ENCODE assay signal across 26 mouse cellular contexts in genomic region chr7:29263831-29264230, GRCm38 (mm10). TPM values are rescaled to one million over a fixed set of nuclear protein-coding genes. Genes with fewer than 3 reads are reported as not detected.
"Had no signal": no experiment of that assay in that cellular context is flagged by ENCODE, and none has a peak within 500 bp of the region (broad histone marks: within the 10 kb centered on the region; RNA-seq: fewer than 3 reads in every experiment).

No protein-coding gene starts in this region.

- DNase-seq: gastrocnemius, adult 2 months; gastrocnemius, postnatal 10 days; gastrocnemius, postnatal 25 days; heart, adult 18-20 months; heart, postnatal 10 days; kidney, adult 11 months; kidney, adult 8-10 months; kidney, postnatal 14 days; kidney, postnatal 36 days; liver; liver, embryonic 13.5 days had no signal

- H3K27ac ChIP-seq: heart, embryonic 10.5 days; hindbrain, embryonic 13.5 days; hindbrain, embryonic 15.5 days; hindbrain, postnatal 0 days; kidney, postnatal 0 days; layer of hippocampus, adult 2 months; left cerebral cortex, adult 2 months; limb, embryonic 10.5 days; limb, embryonic 12.5 days; liver, embryonic 13.5 days had no signal

- H3K4me1 ChIP-seq: hindbrain, embryonic 15.5 days; liver, embryonic 13.5 days had no signal

- H3K9me3 ChIP-seq: heart, embryonic 10.5 days; heart, embryonic 12.5 days; hindbrain, embryonic 13.5 days; hindbrain, embryonic 15.5 days; limb, embryonic 10.5 days; limb, embryonic 12.5 days; liver, embryonic 13.5 days had no signal

- H3K4me2 ChIP-seq: heart, embryonic 12.5 days; hindbrain, embryonic 13.5 days; hindbrain, embryonic 15.5 days; limb, embryonic 12.5 days; liver, embryonic 11.5 days; liver, embryonic 13.5 days had no signal

- ATAC-seq: hindbrain, postnatal 0 days had no signal

- H3K36me3 ChIP-seq: heart, embryonic 10.5 days; heart, embryonic 12.5 days; hindbrain, embryonic 13.5 days; hindbrain, embryonic 15.5 days; limb, embryonic 10.5 days; liver, embryonic 13.5 days had no signal

- H3K9ac ChIP-seq: heart, embryonic 12.5 days; hindbrain, embryonic 13.5 days; hindbrain, embryonic 15.5 days; limb, embryonic 12.5 days; liver, embryonic 13.5 days had no signal

- H3K4me3 ChIP-seq: gastrocnemius, adult 2 months; heart, embryonic 10.5 days; heart, embryonic 12.5 days; hindbrain, embryonic 13.5 days; hindbrain, embryonic 15.5 days; layer of hippocampus, adult 2 months; left cerebral cortex, adult 2 months; limb, embryonic 10.5 days; limb, embryonic 12.5 days; liver, embryonic 13.5 days had no signal

- H3K27me3 ChIP-seq: heart, embryonic 12.5 days; hindbrain, embryonic 13.5 days; hindbrain, embryonic 15.5 days; limb, embryonic 12.5 days; liver, embryonic 13.5 days had no signal

RNA-seq across cellular contexts. Expression of gene 2200002D01Rik, which starts 15.6 kb away (rescaled TPM):
- total RNA-seq: granulocyte monocyte progenitor cell, adult 5-6 weeks; hindbrain, postnatal 0 days; left cerebral cortex, postnatal 14 days; left cerebral cortex, postnatal 36 days had no signal

RNA-seq across cellular contexts. Expression of gene Ppp1r14a, which starts 25.3 kb away (rescaled TPM):
- total RNA-seq: granulocyte monocyte progenitor cell, adult 5-6 weeks; hematopoietic stem cell, adult 5-6 weeks had no signal
